Mouse (Mus musculus): ENCODE measurements at regions not wholly inside any gene's neighbourhood (a gene's known extent, or its start where the extent isn't known, plus 50 kb on each side); places are given as distances from the start of the nearest gene placed in this dataset.

GRCm38 (mm10) chr3:115792606-115793005 is 77.7 kb upstream of the S1pr1 start:
- H3K4me3 ChIP-seq, result no peak overlapping the region
- no peak overlapping the region for H3K9ac ChIP-seq
- H3K4me1 ChIP-seq (replicated peaks), result no peaks in the 10 kb centered on the region
- no peaks in the 10 kb centered on the region for H3K9me3 ChIP-seq
- H3K27ac ChIP-seq (replicated peaks), result no peak overlapping the region
- no peaks in the 10 kb centered on the region for H3K27me3 ChIP-seq
- ATAC-seq (ENCODE audit: low read depth), result no peak
- 60% methylated on average over 4 of the region's 4 CpGs for WGBS
- no peak overlapping the region for H3K4me2 ChIP-seq
- H3K36me3 ChIP-seq, result no peaks in the 10 kb centered on the region

GRCm38 (mm10) chr3:115793344-115794059 is 78.6 kb upstream of the S1pr1 start:
- 63% methylated on average over 12 of the region's 12 CpGs for WGBS
- H3K36me3 ChIP-seq, result no peaks in the 10 kb centered on the region
- ATAC-seq (ENCODE audit: low read depth), result no peak; the same call in 1 of the 2 replicates
- no peaks in the 10 kb centered on the region for H3K27me3 ChIP-seq
- no peak overlapping the region for H3K4me3 ChIP-seq
- H3K9me3 ChIP-seq, result no peaks in the 10 kb centered on the region
- H3K9ac ChIP-seq, result no peak overlapping the region
- no peak overlapping the region for H3K4me2 ChIP-seq
- peak overlapping the region; percentile 38; the same call in 1 of the 2 replicates for H3K27ac ChIP-seq (replicated peaks)
- no peaks in the 10 kb centered on the region for H3K4me1 ChIP-seq (replicated peaks)

GRCm38 (mm10) chr3:115799326-115799725 is 84.5 kb upstream of the S1pr1 start:
- Histone ChIP-seq H3K36me3 (no peaks in the 10 kb centered on the region), H3K27ac (replicated peaks) (no peak overlapping the region), H3K4me1 (replicated peaks) (no peaks in the 10 kb centered on the region), H3K9me3 (no peaks in the 10 kb centered on the region), H3K9ac (no peak overlapping the region), H3K4me3 (no peak overlapping the region), H3K4me2 (no peak overlapping the region), H3K27me3 (no peaks in the 10 kb centered on the region)
- WGBS, result 91% methylated on average over 10 of the region's 10 CpGs
- no peak for ATAC-seq (ENCODE audit: low read depth)

- 89% methylated on average over 2 of the region's 2 CpGs for WGBS
- H3K27me3 ChIP-seq, result no peaks in the 10 kb centered on the region
Observed at GRCm38 (mm10) chr3:115799981-115800380, 85.1 kb upstream of the S1pr1 start.

GRCm38 (mm10) chr3:115800873-115801272 is 86.0 kb upstream of the S1pr1 start:
- no peak overlapping the region for H3K9ac ChIP-seq
- H3K36me3 ChIP-seq, result no peaks in the 10 kb centered on the region
- H3K4me1 ChIP-seq (replicated peaks), result no peaks in the 10 kb centered on the region
- no peak for ATAC-seq (ENCODE audit: low read depth)
- no peak overlapping the region for H3K4me2 ChIP-seq
- H3K4me3 ChIP-seq, result no peak overlapping the region
- WGBS, result 45% methylated on average over 5 of the region's 5 CpGs
- H3K9me3 ChIP-seq, result no peaks in the 10 kb centered on the region
- H3K27ac ChIP-seq (replicated peaks), result no peak overlapping the region
- H3K27me3 ChIP-seq, result no peaks in the 10 kb centered on the region

More at GRCm38 (mm10) chr3:115799981-115800380, 85.1 kb upstream of the S1pr1 start:
- no peaks in the 10 kb centered on the region for H3K9me3 ChIP-seq
- ATAC-seq (ENCODE audit: low read depth), result no peak
- no peak overlapping the region for H3K9ac ChIP-seq
- H3K27ac ChIP-seq (replicated peaks), result no peak overlapping the region
- no peaks in the 10 kb centered on the region for H3K4me1 ChIP-seq (replicated peaks)
- no peak overlapping the region for H3K4me2 ChIP-seq
- H3K36me3 ChIP-seq, result no peaks in the 10 kb centered on the region
- H3K4me3 ChIP-seq, result no peak overlapping the region

- Histone ChIP-seq H3K36me3 (no peaks in the 10 kb centered on the region), H3K9ac (no peak overlapping the region), H3K4me1 (replicated peaks) (no peaks in the 10 kb centered on the region), H3K4me2 (no peak overlapping the region), H3K9me3 (no peaks in the 10 kb centered on the region), H3K27me3 (no peaks in the 10 kb centered on the region), H3K4me3 (no peak overlapping the region), H3K27ac (replicated peaks) (no peak overlapping the region)
- no peak for ATAC-seq (ENCODE audit: low read depth)
- 85% methylated on average over 5 of the region's 5 CpGs for WGBS
Observed at GRCm38 (mm10) chr3:115801581-115802200, 85.9 kb upstream of the Dph5 start.

- no peak overlapping the region for H3K9ac ChIP-seq
- 75% methylated on average over 3 of the region's 3 CpGs for WGBS
- H3K36me3 ChIP-seq, result no peaks in the 10 kb centered on the region
- H3K4me3 ChIP-seq, result no peak overlapping the region
- H3K27me3 ChIP-seq, result no peaks in the 10 kb centered on the region
- no peaks in the 10 kb centered on the region for H3K9me3 ChIP-seq
- ATAC-seq (ENCODE audit: low read depth), result no peak
- no peaks in the 10 kb centered on the region for H3K4me1 ChIP-seq (replicated peaks)
- H3K27ac ChIP-seq (replicated peaks), result no peak overlapping the region
- no peak overlapping the region for H3K4me2 ChIP-seq
Observed at GRCm38 (mm10) chr3:115804616-115805015, 83.0 kb upstream of the Dph5 start.

- Histone ChIP-seq H3K4me1 (replicated peaks) (no peaks in the 10 kb centered on the region), H3K4me2 (no peak overlapping the region), H3K27ac (replicated peaks) (no peak overlapping the region), H3K36me3 (no peaks in the 10 kb centered on the region), H3K9me3 (no peaks in the 10 kb centered on the region), H3K9ac (no peak overlapping the region), H3K27me3 (no peaks in the 10 kb centered on the region), H3K4me3 (no peak overlapping the region)
- ATAC-seq (ENCODE audit: low read depth), result no peak
- WGBS, result 77% methylated on average over 3 of the region's 3 CpGs
Observed at GRCm38 (mm10) chr3:115807032-115807431, 80.6 kb upstream of the Dph5 start.

GRCm38 (mm10) chr3:115815168-115815567 is 72.5 kb upstream of the Dph5 start:
- Histone ChIP-seq H3K27me3 (no peaks in the 10 kb centered on the region), H3K27ac (replicated peaks) (no peak overlapping the region), H3K4me1 (replicated peaks) (0 out of 2 replicates have a peak, but pooled peaks cover 3% of the 10 kb centered on the region), H3K4me3 (no peak overlapping the region), H3K4me2 (no peak overlapping the region), H3K9ac (no peak overlapping the region), H3K36me3 (no peaks in the 10 kb centered on the region), H3K9me3 (no peaks in the 10 kb centered on the region)
- no peak for ATAC-seq (ENCODE audit: low read depth)
- 71% methylated on average over 4 of the region's 4 CpGs for WGBS

GRCm38 (mm10) chr3:115815571-115816156 is 72.0 kb upstream of the Dph5 start:
- Histone ChIP-seq H3K9me3 (no peaks in the 10 kb centered on the region), H3K4me2 (no peak overlapping the region), H3K36me3 (no peaks in the 10 kb centered on the region), H3K27ac (replicated peaks) (no peak overlapping the region), H3K4me3 (no peak overlapping the region), H3K4me1 (replicated peaks) (0 out of 2 replicates have a peak, but pooled peaks cover 3% of the 10 kb centered on the region), H3K9ac (no peak overlapping the region), H3K27me3 (no peaks in the 10 kb centered on the region)
- WGBS, result 83% methylated on average over 12 of the region's 12 CpGs
- ATAC-seq (ENCODE audit: low read depth), result no peak

- H3K4me1 ChIP-seq (replicated peaks), result 0 out of 2 replicates have a peak, but pooled peaks cover 3% of the 10 kb centered on the region
- no peak overlapping the region for H3K4me2 ChIP-seq
- no peak overlapping the region for H3K9ac ChIP-seq
- ATAC-seq (ENCODE audit: low read depth), result no peak
- H3K36me3 ChIP-seq, result no peaks in the 10 kb centered on the region
- H3K27ac ChIP-seq (replicated peaks), result no peak overlapping the region
- WGBS, result 85% methylated on average over 6 of the region's 6 CpGs
- no peak overlapping the region for H3K4me3 ChIP-seq
- H3K27me3 ChIP-seq, result no peaks in the 10 kb centered on the region
- H3K9me3 ChIP-seq, result no peaks in the 10 kb centered on the region
Observed at GRCm38 (mm10) chr3:115816328-115817160, 71.1 kb upstream of the Dph5 start.

GRCm38 (mm10) chr3:115817771-115818170 is 69.9 kb upstream of the Dph5 start:
- 91% methylated on average over 5 of the region's 5 CpGs for WGBS

More at GRCm38 (mm10) chr3:115817771-115818170, 69.9 kb upstream of the Dph5 start:
- Histone ChIP-seq H3K4me1 (replicated peaks) (0 out of 2 replicates have a peak, but pooled peaks cover 3% of the 10 kb centered on the region), H3K9ac (no peak overlapping the region), H3K9me3 (no peaks in the 10 kb centered on the region), H3K4me2 (no peak overlapping the region), H3K36me3 (no peaks in the 10 kb centered on the region), H3K27ac (replicated peaks) (no peak overlapping the region), H3K4me3 (no peak overlapping the region), H3K27me3 (no peaks in the 10 kb centered on the region)
- no peak for ATAC-seq (ENCODE audit: low read depth)

Data from neural tube, embryonic 13.5 days (tissue).